19 mouse cellular contexts compared by ENCODE assay signal in the genomic region with DNA sequence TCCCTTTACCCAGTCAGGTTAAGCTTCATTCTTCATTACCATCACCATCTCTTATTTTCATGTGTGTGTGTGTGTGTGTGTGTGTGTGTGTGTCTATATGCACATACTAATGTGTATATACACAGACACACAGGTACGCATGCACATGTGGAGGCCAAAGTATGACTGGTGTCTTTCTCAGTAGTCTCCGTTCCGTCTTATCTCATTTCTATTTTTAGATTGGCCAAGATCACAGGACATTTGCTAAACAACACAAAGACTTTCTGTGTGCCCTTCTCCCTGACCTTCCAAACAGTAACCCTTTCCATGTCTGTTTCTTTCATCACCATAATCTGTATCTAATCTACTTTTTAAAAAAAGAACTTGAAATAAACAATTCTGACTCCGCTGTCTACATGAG. TPM values are rescaled to one million over a fixed set of nuclear protein-coding genes. Genes with fewer than 3 reads are reported as not detected.
DNase-seq lines count a peak whose midpoint lies in the region; ATAC-seq and TF ChIP-seq lines count a peak whose summit lies in the region.
"Had no signal": no experiment of that assay in that cellular context is flagged by ENCODE, and none has a peak within 500 bp of the region (broad histone marks: within the 10 kb centered on the region; RNA-seq: fewer than 3 reads in every experiment).

No protein-coding gene starts in this region.

- TF ChIP-seq EP300 in heart, postnatal 0 days (IDR thresholded peaks at IDR 0.05; ENCODE audit: low read depth), result peak; percentile 88

- H3K9me3 ChIP-seq in heart, embryonic 13.5 days, result 0 out of 2 replicates have a peak, but pooled peaks cover 6% of the 10 kb centered on the region
- no peaks in the 10 kb centered on the region; the same call in 1 of the 2 replicates for H3K9me3 ChIP-seq in heart, postnatal 0 days (replicated peaks; ENCODE audit: control insufficient read depth, low read length)
- H3K9me3 ChIP-seq: embryonic facial prominence, embryonic 12.5 days; forebrain, embryonic 15.5 days; hindbrain, embryonic 15.5 days had no signal

- peak overlapping the region; percentile 83 for H3K27ac ChIP-seq in heart, embryonic 13.5 days (replicated peaks)
- H3K27ac ChIP-seq in heart, postnatal 0 days (ENCODE audit: low read depth), result peak overlapping the region; percentile 81
- H3K27ac ChIP-seq: embryonic facial prominence, embryonic 12.5 days; forebrain, embryonic 15.5 days; hindbrain, embryonic 15.5 days had no signal

- peaks cover 29% of the 10 kb centered on the region for H3K4me1 ChIP-seq in heart, embryonic 13.5 days
- H3K4me1 ChIP-seq in heart, postnatal 0 days (ENCODE audit: control insufficient read depth, insufficient read depth), result peaks cover 9% of the 10 kb centered on the region; the same call in 1 of the 2 replicates
- H3K4me1 ChIP-seq: embryonic facial prominence, embryonic 12.5 days; forebrain, embryonic 15.5 days; hindbrain, embryonic 15.5 days had no signal

- intact Hi-C loops in heart, postnatal 25 days (cut with DNase I), result no loop called here

- TF ChIP-seq CTCF in heart, postnatal 0 days (IDR thresholded peaks at IDR 0.05; ENCODE audit: low read depth), result no peak

- H3K4me2 ChIP-seq in heart, embryonic 13.5 days, result no peak overlapping the region
- no peak overlapping the region for H3K4me2 ChIP-seq in heart, postnatal 0 days (ENCODE audit: low read depth, low read length)
- H3K4me2 ChIP-seq: embryonic facial prominence, embryonic 12.5 days; forebrain, embryonic 15.5 days; hindbrain, embryonic 15.5 days had no signal

- H3K27me3 ChIP-seq in heart, embryonic 13.5 days (replicated peaks), result peaks cover 21% of the 10 kb centered on the region
- 0 out of 2 replicates have a peak, but pooled peaks cover under 1% of the 10 kb centered on the region for H3K27me3 ChIP-seq in heart, postnatal 0 days (ENCODE audit: control insufficient read depth, insufficient read depth, low read length)
- H3K27me3 ChIP-seq: CH12.LX; embryonic facial prominence, embryonic 12.5 days; hindbrain, embryonic 15.5 days had no signal

- ATAC-seq in heart, embryonic 13.5 days (ENCODE audit: extremely low read depth, insufficient number of reproducible peaks, low FRiP score, low TSS enrichment), result no peak
- peak; percentile 89 for ATAC-seq in heart, postnatal 0 days (ENCODE audit: insufficient read depth, low read depth)
- ATAC-seq: activated CD4-positive, CD25-positive, alpha-beta regulatory T cell, adult 4 months; forebrain, embryonic 15.5 days; intestine, embryonic 16.5 days; Patski had no signal

- WGBS in heart, embryonic 13.5 days, result 22% methylated on average over 4 of the region's 4 CpGs
- WGBS in heart, postnatal 0 days, result 16% methylated on average over 4 of the region's 4 CpGs

- no peak overlapping the region for H3K4me3 ChIP-seq in heart, embryonic 13.5 days
- no peak overlapping the region for H3K4me3 ChIP-seq in heart, postnatal 0 days (ENCODE audit: low read depth, low read length)
- H3K4me3 ChIP-seq: embryonic facial prominence, embryonic 12.5 days; forebrain, embryonic 15.5 days; hindbrain, embryonic 15.5 days had no signal

- H3K9ac ChIP-seq in heart, embryonic 13.5 days, result no peak overlapping the region
- no peak overlapping the region for H3K9ac ChIP-seq in heart, postnatal 0 days (replicated peaks; ENCODE audit: low read depth, low read length)
- H3K9ac ChIP-seq: embryonic facial prominence, embryonic 12.5 days; forebrain, embryonic 15.5 days; hindbrain, embryonic 15.5 days had no signal

- no peaks in the 10 kb centered on the region for H3K36me3 ChIP-seq in heart, embryonic 13.5 days
- H3K36me3 ChIP-seq in heart, postnatal 0 days (replicated peaks; ENCODE audit: control insufficient read depth, insufficient read depth, low read length), result no peaks in the 10 kb centered on the region
- H3K36me3 ChIP-seq: embryonic facial prominence, embryonic 12.5 days; forebrain, embryonic 15.5 days; hindbrain, embryonic 15.5 days had no signal

- DNase-seq in heart, adult 18-20 months, result peak; percentile 25 to 40
- DNase-seq in heart, postnatal 25 days (ENCODE audit: low spot score), result no peak
- peak; percentile 85 for DNase-seq in heart, postnatal 0 days (ENCODE audit: low spot score)
- DNase-seq in lung, postnatal 10 days, result no peak
- no peak for DNase-seq in B cell, adult 2 months
- no peak for DNase-seq in spleen, postnatal 14 days (ENCODE audit: low spot score in 2 of 2)
- DNase-seq: cerebellum, adult 11-12 months; cerebellum, adult 9-10 months; cerebellum, postnatal 25 days; gastrocnemius, postnatal 10 days had no signal

RNA-seq across cellular contexts. Expression of gene C2cd4b, which starts 7.2 kb away (rescaled TPM):
- total RNA-seq in heart, adult 18-20 months (2021), result under 1 TPM; 0.52 to 0.72 TPM
- total RNA-seq in heart, postnatal 25 days (2021), result 1 to 10 TPM; 1.6 to 1.9 TPM
- polyA plus RNA-seq in heart, embryonic 13.5 days (2015; fragmentation: Nextera tagmentation; extraction: Ambion mirVana), result 0.71 and 1.1 TPM in 2 replicates
- 4.1 and 15.8 TPM in 2 replicates for total RNA-seq in heart, postnatal 0 days (2014; rRNA removed; ENCODE audit: low replicate concordance)
- polyA plus RNA-seq in heart, postnatal 0 days (2015; fragmentation: Nextera tagmentation; extraction: Ambion mirVana), result 3.7 and 3.8 TPM in 2 replicates
- total RNA-seq: CH12.LX had no signal
- polyA plus RNA-seq: activated CD4-positive, CD25-positive, alpha-beta regulatory T cell, adult 4 months; hindbrain, embryonic 11.5 days; intestine, embryonic 16.5 days had no signal

Comparison
In these comparisons a context has a peak if more than half of its experiments do, and no peak if none do; other contexts are left out.
1. DNase-seq: peak in heart, adult 18-20 months (2 of 2) and heart, postnatal 0 days (single experiment); none in heart, postnatal 25 days (single experiment), lung, postnatal 10 days (single experiment), B cell, adult 2 months (0 of 2) and spleen, postnatal 14 days (0 of 2).